Mouse (Mus musculus) activated CD4-positive, CD25-positive, alpha-beta regulatory T cell, adult 4 months (primary cell): ENCODE measurements at regions not wholly inside any gene's neighbourhood (a gene's known extent, or its start where the extent isn't known, plus 50 kb on each side); places are given as distances from the start of the nearest gene placed in this dataset.

Source experiments
- ATAC-seq: one replicate; pipeline ENCODE4 v1.8.0; 2017

DNA sequence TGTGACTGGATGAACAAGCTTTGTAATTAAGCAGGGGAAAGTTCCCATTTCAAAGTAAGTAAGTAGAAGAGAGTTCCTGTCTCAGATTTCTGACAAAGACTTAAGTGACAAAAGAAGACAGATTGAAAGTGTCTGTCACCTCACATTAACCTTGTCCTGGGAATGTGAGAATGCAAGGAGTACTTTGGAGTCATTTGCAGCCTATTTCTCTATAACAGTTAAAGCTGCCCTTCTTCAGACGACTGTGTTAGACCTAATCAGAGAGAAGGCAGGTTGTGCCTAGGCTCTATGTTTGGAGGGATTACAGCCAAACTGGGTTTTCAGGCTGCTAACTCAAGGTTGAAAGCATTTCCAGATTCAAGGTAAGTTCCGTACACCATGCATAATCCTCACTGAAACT, 446.5 kb downstream of the Pdgfc start:
- ATAC-seq = no peak

DNA sequence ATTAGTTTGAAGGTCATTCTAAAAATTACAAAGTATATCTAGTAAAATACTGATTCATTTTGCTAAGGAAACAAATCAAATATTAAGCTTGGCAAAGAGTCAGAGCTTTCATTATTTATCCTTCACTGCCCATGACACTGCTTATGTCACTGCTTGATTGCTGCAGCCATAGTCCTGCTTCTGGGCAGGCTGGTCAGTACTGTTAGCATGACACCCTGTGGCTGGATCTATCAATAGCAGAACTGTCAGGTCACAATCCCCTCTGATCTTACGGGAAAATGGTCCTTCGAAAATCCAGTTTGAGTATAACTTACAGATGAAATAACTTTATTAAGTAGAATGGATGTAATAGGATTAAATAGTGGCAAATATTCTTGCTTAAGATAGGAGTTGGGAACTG, 447.1 kb downstream of the Pdgfc start:
- ATAC-seq = no peak

GRCm38 (mm10) chr3:81505316-81505715, 427.1 kb upstream of the Ctso start:
- no peak for ATAC-seq

DNA sequence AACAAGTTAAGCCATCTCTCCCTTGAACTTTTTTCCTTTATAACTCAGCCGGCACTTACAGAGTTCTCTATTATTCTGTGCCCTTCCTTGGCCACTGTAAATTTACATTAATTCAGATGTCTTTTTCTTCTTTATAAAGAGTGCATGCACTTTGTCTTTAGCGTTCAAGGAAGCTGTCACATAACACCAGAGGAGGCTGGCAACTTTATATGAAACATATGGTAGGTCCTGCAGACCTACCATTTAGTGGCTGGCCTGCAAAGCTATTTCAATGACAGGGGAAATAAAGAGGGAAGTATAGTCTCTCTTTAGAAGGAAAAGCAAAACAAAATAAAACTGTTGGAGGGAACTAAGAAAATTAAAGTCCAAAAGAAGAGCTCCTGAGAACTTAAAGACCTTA, 423.8 kb upstream of the Ctso start:
- ATAC-seq = no peak

DNA sequence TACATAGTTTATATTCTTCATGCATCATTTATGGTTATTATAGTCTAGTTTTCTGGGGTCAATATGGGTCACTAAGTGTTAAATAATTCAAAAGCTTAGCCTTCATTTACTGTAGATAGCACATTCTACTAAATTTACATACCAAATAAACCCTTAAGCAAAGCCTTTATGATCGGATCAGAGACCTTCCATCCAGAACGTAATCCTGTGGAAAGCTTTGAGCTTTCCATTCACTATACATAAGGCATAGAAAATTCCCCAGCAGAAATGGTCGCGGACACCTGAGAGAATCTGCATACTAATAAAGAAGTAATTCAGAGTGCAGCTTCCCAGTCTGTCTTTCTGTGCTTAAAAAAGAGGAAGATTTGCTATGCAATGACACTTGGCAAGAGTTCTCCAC, 410.6 kb upstream of the Ctso start:
- ATAC-seq = no peak

- ATAC-seq = no peak
Observed at GRCm38 (mm10) chr3:81530872-81531271, 401.5 kb upstream of the Ctso start.

GRCm38 (mm10) chr3:81535448-81536205, 396.8 kb upstream of the Ctso start:
- ATAC-seq = no peak

- ATAC-seq = no peak
Observed at GRCm38 (mm10) chr3:81554773-81555172, 377.6 kb upstream of the Ctso start.

GRCm38 (mm10) chr3:81562610-81563258, 369.7 kb upstream of the Ctso start:
- ATAC-seq = no peak

DNA sequence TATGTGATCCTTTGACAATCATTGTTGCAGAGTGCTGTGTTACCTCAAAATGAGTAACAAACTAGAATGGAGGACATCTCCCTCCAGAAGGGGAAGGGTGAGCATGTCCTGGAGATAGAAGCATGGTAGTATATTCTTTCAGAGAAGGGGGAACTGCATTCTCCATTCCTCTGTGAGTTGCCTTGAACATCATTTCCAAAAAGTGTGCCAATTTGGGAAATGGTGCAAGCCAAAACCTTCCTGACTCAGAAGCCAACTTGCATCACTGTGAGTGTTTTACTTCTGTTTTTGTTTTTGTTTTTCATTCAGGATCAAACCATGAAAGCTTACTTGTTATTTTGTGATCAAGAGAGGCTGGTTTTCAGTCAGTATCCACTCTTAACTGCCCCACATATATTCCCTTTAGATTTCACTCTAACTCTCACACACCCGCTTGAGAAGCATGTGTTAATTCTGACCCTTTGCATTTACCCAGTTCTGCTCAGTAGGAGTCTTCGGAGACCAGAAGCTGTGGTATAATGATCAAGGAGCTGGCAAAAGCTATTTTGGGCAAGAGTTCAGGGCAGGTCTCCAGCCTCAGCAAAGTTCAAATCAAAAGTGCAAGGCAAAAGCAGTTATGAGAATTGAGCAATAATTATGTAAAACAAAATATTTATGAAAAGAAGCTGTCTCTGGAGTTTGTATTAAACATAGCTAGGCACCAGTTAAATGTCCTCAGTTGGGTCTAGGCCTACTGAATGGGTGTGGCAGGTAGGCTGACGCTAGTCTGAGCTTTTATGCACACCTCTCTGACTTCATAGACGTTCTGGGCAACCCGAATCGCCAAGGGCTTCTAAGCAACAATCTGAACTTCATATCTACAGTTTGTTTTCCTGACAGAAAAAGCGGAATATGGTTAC, 368.3 kb upstream of the Ctso start:
- no peak for ATAC-seq

DNA sequence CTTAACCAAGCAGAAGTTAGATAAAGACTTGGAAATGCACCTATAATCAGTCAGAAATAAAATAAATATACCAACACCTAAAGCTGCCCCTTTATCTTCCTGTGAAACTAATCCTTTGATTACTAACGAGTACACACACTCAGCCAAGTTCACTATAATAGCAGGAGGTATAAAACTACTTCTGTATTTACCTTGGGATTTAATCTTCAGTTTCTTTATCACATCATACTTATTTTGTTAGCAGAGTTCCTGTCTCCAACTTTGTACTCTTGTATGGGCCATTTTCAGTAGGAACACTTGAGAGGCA, 367.7 kb upstream of the Ctso start:
- ATAC-seq = no peak

DNA sequence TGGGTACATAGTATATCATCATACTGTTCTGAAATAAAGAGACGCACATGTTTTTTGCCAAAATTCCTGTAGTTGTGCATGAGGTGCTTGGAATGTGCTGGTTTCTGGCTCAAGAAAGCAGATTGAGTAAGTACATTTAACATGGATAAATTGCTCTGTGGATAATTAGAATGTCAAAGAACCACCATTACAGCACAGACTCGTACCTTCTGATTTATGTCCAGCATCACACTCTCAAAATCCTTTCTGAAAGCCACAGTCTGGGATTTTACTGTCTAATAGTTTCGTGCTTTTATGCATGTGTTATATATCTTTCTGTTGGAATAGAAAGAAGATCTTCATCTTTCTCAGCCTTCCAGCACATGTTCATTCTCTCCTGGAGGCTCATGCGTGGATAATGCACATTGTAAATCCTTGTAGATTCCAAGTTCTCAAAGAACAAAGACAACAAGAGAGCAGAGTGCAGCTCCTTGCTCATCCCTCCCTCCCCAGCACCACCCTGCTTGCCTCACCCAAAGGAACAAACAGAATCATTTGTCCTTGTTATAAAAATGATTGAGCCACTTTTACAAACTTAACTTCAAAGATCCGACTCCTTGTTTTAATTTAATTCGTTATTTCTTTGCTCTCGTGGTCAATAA, 348.9 kb upstream of the Ctso start:
- ATAC-seq = no peak

DNA sequence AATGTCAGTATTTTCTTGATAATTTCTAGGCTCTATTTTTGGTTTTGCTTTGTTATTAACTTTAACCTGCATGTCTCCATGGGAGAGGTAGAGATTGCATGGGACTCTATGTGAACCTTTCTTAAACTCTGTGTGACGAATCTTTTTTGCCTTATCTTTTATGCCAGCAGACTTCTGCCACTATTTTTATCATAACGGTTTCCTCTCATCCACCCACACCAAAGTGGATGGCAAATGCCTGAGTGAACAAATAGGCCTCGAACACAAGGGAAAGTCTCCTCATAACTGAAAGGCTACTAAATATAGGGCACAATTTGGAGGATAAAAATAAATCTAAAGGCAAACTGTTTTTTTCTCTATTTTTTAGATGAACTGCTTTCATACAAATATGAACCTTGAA, 343.3 kb upstream of the Ctso start:
- no peak for ATAC-seq

DNA sequence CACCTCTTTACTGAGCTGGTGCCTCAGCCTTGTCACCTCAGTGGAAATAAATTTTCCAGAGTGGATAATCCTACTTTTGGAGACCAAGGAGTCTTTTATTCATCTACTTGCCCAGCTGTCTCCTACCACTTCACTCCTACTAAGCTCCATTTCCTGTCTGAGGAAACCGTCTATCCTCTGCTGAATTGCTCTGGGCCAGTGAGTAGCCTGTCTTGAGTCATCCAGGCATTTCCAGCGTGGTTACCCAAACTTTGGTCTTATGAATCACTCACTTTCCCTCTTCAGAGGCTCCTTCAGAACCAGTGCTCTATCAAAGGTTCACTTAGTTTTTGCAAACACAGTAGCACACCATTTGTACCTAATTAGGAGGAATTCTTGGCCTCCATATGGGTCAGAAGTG, 303.2 kb upstream of the Ctso start:
- ATAC-seq = no peak

GRCm38 (mm10) chr3:81658490-81658889, 273.9 kb upstream of the Ctso start:
- no peak for ATAC-seq

GRCm38 (mm10) chr3:81661620-81662019, 270.8 kb upstream of the Ctso start:
- ATAC-seq = no peak

DNA sequence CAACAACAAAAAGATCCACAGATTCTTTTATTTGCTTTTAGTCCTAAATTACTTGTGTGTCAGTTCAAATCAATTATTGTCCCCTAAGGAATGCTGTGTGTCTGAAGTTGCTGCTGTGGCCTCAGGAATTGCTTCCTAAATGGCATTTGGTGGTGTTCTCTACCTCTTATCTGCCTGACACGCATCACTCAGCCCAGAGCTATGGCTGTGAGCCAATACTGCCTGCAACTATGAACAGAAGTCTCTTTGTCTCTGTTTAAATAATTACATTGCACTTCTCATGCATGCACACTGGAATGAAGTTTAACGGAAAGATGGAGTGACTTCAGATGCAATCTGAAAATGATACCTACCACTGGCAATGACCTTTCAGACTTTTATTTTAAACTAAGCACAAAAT, 266.1 kb upstream of the Ctso start:
- no peak for ATAC-seq

GRCm38 (mm10) chr3:81676570-81676969, 255.8 kb upstream of the Ctso start:
- ATAC-seq = no peak

DNA sequence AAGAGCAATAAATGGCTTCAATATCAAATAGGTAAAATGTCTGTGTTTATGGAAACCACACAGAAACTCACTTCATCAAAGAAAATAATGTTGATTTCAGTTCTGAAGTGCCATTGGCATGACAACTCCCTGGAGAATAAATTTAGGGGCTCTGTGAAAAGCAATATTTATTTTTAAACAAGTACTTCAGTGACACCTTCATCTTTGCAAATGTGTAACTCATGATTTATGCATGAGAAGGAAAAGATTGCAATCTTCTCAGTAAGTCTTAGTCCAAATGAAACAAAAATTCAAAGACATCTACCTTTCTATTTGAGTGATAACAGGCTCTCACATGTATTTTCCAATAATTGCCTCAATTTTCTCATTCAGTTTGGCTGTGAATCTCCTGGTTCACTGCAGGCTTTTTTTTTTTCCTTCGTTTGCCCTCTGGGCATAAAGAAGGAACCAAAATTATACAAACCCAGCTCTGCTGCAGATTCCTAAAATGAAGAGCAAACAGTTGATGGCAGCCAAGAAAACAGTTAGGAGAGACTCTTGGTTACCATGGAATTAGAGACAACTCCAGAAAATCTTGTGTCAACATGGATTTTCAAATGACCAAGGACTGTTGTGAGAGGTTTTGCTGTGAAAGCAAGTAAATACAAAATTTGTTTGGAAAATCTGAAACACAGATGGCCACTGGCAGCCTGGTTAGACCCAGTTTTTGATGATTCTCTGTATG, 230.3 kb upstream of the Ctso start:
- ATAC-seq = no peak

DNA sequence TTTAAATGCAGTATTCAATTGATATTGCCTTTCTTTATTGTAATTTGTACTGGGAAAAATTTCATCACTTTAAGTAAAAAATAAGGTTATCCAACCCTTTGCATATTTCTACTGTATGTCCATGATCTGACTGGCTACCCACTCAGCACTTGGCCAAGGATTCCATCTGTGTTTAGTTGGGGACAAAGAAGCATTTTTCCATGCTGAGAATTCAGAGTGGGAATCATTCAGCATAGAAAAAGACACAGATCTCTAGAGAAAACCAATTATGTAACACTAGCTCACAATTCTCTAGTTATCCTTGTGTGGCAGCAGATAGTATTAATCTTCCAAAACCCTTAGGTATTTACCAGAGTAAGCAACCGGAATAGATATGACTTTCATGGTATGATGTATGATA, 213.5 kb upstream of the Ctso start:
- ATAC-seq = no peak

GRCm38 (mm10) chr3:81735463-81735862, 196.9 kb upstream of the Ctso start:
- no peak for ATAC-seq

DNA sequence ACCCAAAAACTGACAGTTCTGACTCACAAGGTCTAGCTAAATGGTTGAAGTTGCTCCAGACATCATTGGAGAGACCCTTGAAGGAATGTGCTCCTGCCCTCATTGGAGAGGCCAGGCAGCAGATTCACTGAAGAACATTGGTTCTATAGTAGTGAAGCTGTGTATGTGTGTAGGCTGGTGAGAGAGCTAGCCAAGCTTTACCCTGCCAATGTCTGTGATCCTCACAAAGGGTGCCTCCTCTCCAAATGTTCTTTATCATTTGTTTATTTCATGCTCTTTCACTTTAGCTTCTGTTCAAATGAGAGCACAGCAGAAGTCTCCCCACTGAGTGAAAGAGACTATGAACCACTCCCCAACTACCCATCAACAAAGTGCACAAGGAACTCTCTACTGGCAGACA, 195.6 kb upstream of the Ctso start:
- ATAC-seq = no peak

- ATAC-seq = no peak
Observed at GRCm38 (mm10) chr3:81742124-81742523, 190.3 kb upstream of the Ctso start.
